8 mouse cellular contexts compared by ENCODE assay signal in the genomic region with DNA sequence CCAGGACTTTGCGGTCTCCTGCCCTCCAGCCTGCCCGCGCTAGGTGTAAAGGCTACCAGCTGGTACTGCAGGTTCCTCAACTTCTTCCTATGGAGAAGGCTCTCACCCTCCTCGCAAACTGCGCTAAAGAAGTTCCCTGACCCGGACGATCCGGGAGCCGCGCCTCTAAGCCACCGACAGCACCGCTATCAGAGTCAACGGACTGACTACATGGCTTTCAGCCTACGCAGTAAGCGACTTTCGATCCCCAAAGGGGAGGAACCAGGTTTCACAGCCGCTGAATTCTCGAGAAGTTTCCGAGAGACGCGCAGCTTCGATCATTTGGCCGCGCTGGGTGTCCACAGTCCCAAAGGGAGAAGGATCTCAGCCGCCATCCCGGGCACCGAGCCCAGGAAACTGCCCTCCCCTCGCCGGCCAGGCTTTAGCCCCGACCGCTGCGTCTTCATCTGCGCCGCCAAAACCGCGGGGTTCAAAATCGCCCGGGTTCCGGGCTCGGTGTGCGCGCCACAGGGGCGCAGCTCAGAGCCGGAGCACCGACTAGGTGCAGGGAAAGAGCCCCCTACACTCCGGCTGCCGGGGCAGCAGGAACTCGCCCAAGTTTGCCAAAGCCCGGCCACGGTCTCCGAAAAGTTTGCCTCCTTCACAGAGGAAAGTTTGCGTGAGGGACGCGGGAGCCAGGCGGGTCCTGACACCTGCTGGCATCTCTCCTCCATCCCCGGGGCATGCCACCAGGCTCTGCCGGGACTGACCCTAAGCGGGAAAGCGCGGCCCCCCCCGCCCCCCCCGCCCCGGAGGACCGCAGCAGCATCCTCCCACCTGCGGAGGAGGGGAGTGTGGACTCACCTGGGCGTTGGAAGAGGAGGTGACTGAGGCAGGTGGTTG. TPM values are rescaled to one million over a fixed set of nuclear protein-coding genes. Genes with fewer than 3 reads are reported as not detected.
DNase-seq lines count a peak whose midpoint lies in the region; ATAC-seq lines count a peak whose summit lies in the region.

No protein-coding gene starts in this region.

- no peaks in the 10 kb centered on the region; the same call in 1 of the 2 replicates for H3K4me1 ChIP-seq in embryonic facial prominence, embryonic 14.5 days (ENCODE audit: control insufficient read depth, insufficient read depth, low read length)
- H3K4me1 ChIP-seq in liver, embryonic 13.5 days (replicated peaks): peaks cover 60% of the 10 kb centered on the region
- peaks cover 14% of the 10 kb centered on the region for H3K4me1 ChIP-seq in stomach, embryonic 16.5 days (ENCODE audit: control insufficient read depth, insufficient read depth, low read length)

- peak overlapping the region; percentile 69 for H3K4me3 ChIP-seq in embryonic facial prominence, embryonic 14.5 days (ENCODE audit: low read depth, low read length)
- H3K4me3 ChIP-seq in liver, embryonic 13.5 days (replicated peaks): peak overlapping the region; percentile 97
- peak overlapping the region; percentile 79 for H3K4me3 ChIP-seq in stomach, embryonic 16.5 days (replicated peaks; ENCODE audit: low read length)

- no peaks in the 10 kb centered on the region for H3K36me3 ChIP-seq in embryonic facial prominence, embryonic 14.5 days (ENCODE audit: control insufficient read depth, insufficient read depth, low read length)
- H3K36me3 ChIP-seq in liver, embryonic 13.5 days: peaks cover 7% of the 10 kb centered on the region; the same call in 1 of the 2 replicates
- H3K36me3 ChIP-seq in stomach, embryonic 16.5 days (ENCODE audit: control insufficient read depth, insufficient read depth, low read length): no peaks in the 10 kb centered on the region

- ATAC-seq in embryonic facial prominence, embryonic 14.5 days (ENCODE audit: low read depth): peak; percentile 19; the same call in 1 of the 2 replicates
- ATAC-seq in liver, embryonic 13.5 days (ENCODE audit: low read depth): peak; percentile 30
- ATAC-seq in stomach, embryonic 16.5 days (ENCODE audit: insufficient read depth, low FRiP score): peak; percentile 8

- peaks cover 31% of the 10 kb centered on the region for H3K27me3 ChIP-seq in embryonic facial prominence, embryonic 14.5 days (replicated peaks; ENCODE audit: control insufficient read depth, insufficient read depth, low read length)
- peaks cover 16% of the 10 kb centered on the region; the same call in 1 of the 2 replicates for H3K27me3 ChIP-seq in liver, embryonic 13.5 days
- H3K27me3 ChIP-seq in stomach, embryonic 16.5 days (ENCODE audit: control insufficient read depth, insufficient read depth, low read length): 0 out of 2 replicates have a peak, but pooled peaks cover 3% of the 10 kb centered on the region

- H3K9me3 ChIP-seq in embryonic facial prominence, embryonic 14.5 days (ENCODE audit: control insufficient read depth, low read length): no peaks in the 10 kb centered on the region
- no peaks in the 10 kb centered on the region for H3K9me3 ChIP-seq in liver, embryonic 13.5 days (replicated peaks)
- no peaks in the 10 kb centered on the region for H3K9me3 ChIP-seq in stomach, embryonic 16.5 days (replicated peaks; ENCODE audit: control insufficient read depth, low read length)

- H3K4me2 ChIP-seq in embryonic facial prominence, embryonic 14.5 days (ENCODE audit: low read depth, low read length): peak overlapping the region; percentile 99
- peak overlapping the region; percentile 81 for H3K4me2 ChIP-seq in liver, embryonic 13.5 days
- H3K4me2 ChIP-seq in stomach, embryonic 16.5 days (ENCODE audit: low read depth, low read length): peak overlapping the region; percentile 98

- WGBS in embryonic facial prominence, embryonic 14.5 days: under 1% methylated on average over 42 of the region's 66 CpGs
- WGBS in liver, embryonic 13.5 days (ENCODE audit: insufficient replicate concordance): under 1% methylated on average over 66 of the region's 66 CpGs
- whole genome bisulfite sequencing in stomach, embryonic 16.5 days: under 1% methylated on average over 63 of the region's 66 CpGs

- DNase-seq in A20 (ENCODE audit: low read depth, low spot score): peak; percentile 74
- peak; percentile 56 for DNase-seq in adrenal gland, adult 8-10 months
- peak; percentile 33 for DNase-seq in embryonic facial prominence, embryonic 14.5 days (ENCODE audit: low spot score)
- DNase-seq in heart, adult 9 months (ENCODE audit: low spot score in 2 of 2): peak; percentile 59 to 67
- peak; percentile 59 to 75 for DNase-seq in kidney, adult 8-10 months
- DNase-seq in liver, embryonic 13.5 days: peak; percentile 62
- DNase-seq in natural killer cell, adult 2 months (ENCODE audit: low spot score in 2 of 2): peak; percentile 53 to 61

- H3K9ac ChIP-seq in embryonic facial prominence, embryonic 14.5 days (ENCODE audit: low read depth, low read length): peak overlapping the region; percentile 70
- peak overlapping the region; percentile 99 for H3K9ac ChIP-seq in liver, embryonic 13.5 days
- H3K9ac ChIP-seq in stomach, embryonic 16.5 days (ENCODE audit: low read length): peak overlapping the region; percentile 75

- H3K27ac ChIP-seq in embryonic facial prominence, embryonic 14.5 days (replicated peaks; ENCODE audit: low read depth, low read length): no peak overlapping the region
- H3K27ac ChIP-seq in liver, embryonic 13.5 days: peak overlapping the region; percentile 100
- no peak overlapping the region; the same call in 1 of the 2 replicates for H3K27ac ChIP-seq in stomach, embryonic 16.5 days (ENCODE audit: low read length)

RNA-seq across cellular contexts. Expression of gene Tent5c, which starts 0.6 kb away (rescaled TPM):
- 1 to 10 TPM; 3.5 to 8.8 (median 5.1) TPM for total RNA-seq in adrenal gland, adult 8-10 months (2022)
- 8.7 and 13.2 TPM in 2 replicates for polyA plus RNA-seq in embryonic facial prominence, embryonic 14.5 days (2014; fragmentation: Nextera tagmentation; extraction: Ambion mirVana)
- polyA plus RNA-seq in liver, embryonic 13.5 days (2015; fragmentation: Nextera tagmentation; extraction: Ambion mirVana): 63.7 and 76.5 TPM in 2 replicates
- polyA plus RNA-seq in stomach, embryonic 16.5 days (2015; fragmentation: Nextera tagmentation; extraction: Ambion mirVana): 20.2 and 21.5 TPM in 2 replicates
